Mouse (Mus musculus): ENCODE measurements around the gene Mcrs1.
"Not testable (repeated sequence)": the region's sequence is repeated elsewhere in the genome, so short reads cannot be mapped to it uniquely, and the experiment has no call there.

Gene Mcrs1

GRCm38 (mm10) chr15:99251111-99251510, 650 bp downstream of the Mcrs1 start:
- DNase-seq (ENCODE audit: low spot score), result peak; percentile 26

GRCm38 (mm10) chr15:99249938-99250337, 1.8 kb downstream of the Mcrs1 start:
- no peak for DNase-seq (ENCODE audit: low spot score)

- no peak for DNase-seq (ENCODE audit: low spot score)
Observed at GRCm38 (mm10) chr15:99248972-99249371, 2.8 kb downstream of the Mcrs1 start.

- not testable (repeated sequence) for DNase-seq (ENCODE audit: low spot score)
Observed at GRCm38 (mm10) chr15:99246736-99247135, 5.0 kb downstream of the Mcrs1 start.

GRCm38 (mm10) chr15:99242045-99242444, 9.7 kb downstream of the Mcrs1 start:
- no peak for DNase-seq (ENCODE audit: low spot score)

- DNase-seq (ENCODE audit: low spot score), result no peak
Observed at GRCm38 (mm10) chr15:99241249-99241648, 10.5 kb downstream of the Mcrs1 start.

- DNase-seq (ENCODE audit: low spot score), result no peak
Observed at GRCm38 (mm10) chr15:99240129-99240528, 11.6 kb downstream of the Mcrs1 start.

GRCm38 (mm10) chr15:99238006-99238405, 13.8 kb downstream of the Mcrs1 start:
- no peak for DNase-seq (ENCODE audit: low spot score)

GRCm38 (mm10) chr15:99234326-99235010, 17.3 kb downstream of the Mcrs1 start:
- DNase-seq (ENCODE audit: low spot score), result no peak

GRCm38 (mm10) chr15:99233719-99234118, 18.0 kb downstream of the Mcrs1 start:
- no peak for DNase-seq (ENCODE audit: low spot score)

- DNase-seq (ENCODE audit: low spot score), result no peak
Observed at GRCm38 (mm10) chr15:99231998-99232397, 19.8 kb downstream of the Mcrs1 start.

- no peak for DNase-seq (ENCODE audit: low spot score)
Observed at GRCm38 (mm10) chr15:99226090-99226489, 25.7 kb downstream of the Mcrs1 start.

GRCm38 (mm10) chr15:99225081-99225810, 26.5 kb downstream of the Mcrs1 start:
- peak; percentile 22 for DNase-seq (ENCODE audit: low spot score)

GRCm38 (mm10) chr15:99224208-99224911, 27.4 kb downstream of the Mcrs1 start, which contains the start of gene Kcnh3:
Kcnh3 (plus strand) TSS chr15:99224861.
- peak; percentile 47 for DNase-seq (ENCODE audit: low spot score)

GRCm38 (mm10) chr15:99223585-99224207, 28.1 kb downstream of the Mcrs1 start:
- peak; percentile 25 for DNase-seq (ENCODE audit: low spot score)

GRCm38 (mm10) chr15:99222794-99223584, 28.8 kb downstream of the Mcrs1 start:
- no peak for DNase-seq (ENCODE audit: low spot score)

- no peak for DNase-seq (ENCODE audit: low spot score)
Observed at GRCm38 (mm10) chr15:99221315-99221952, 30.3 kb downstream of the Mcrs1 start.

- DNase-seq (ENCODE audit: low spot score), result no peak
Observed at GRCm38 (mm10) chr15:99217630-99218029, 34.1 kb downstream of the Mcrs1 start.

GRCm38 (mm10) chr15:99215741-99216463, 35.9 kb downstream of the Mcrs1 start:
- no peak for DNase-seq (ENCODE audit: low spot score)

GRCm38 (mm10) chr15:99214941-99215340, 36.8 kb downstream of the Mcrs1 start:
- DNase-seq (ENCODE audit: low spot score), result no peak
